Mouse (Mus musculus): ENCODE measurements at regions not wholly inside any gene's neighbourhood (a gene's known extent, or its start where the extent isn't known, plus 50 kb on each side); places are given as distances from the start of the nearest gene placed in this dataset.

- TF ChIP-seq TAL1 (conservative IDR thresholded peaks at IDR 0.05; ENCODE audit: low read depth, low read length) = no peak
- TF ChIP-seq POLR2AphosphoS5 (IDR thresholded peaks at IDR 0.05; ENCODE audit: insufficient replicate concordance, low read depth, low read length) = no peak
- no peak for TF ChIP-seq CTCF (IDR thresholded peaks at IDR 0.05; ENCODE audit: low read depth, low read length)
- no peak for TF ChIP-seq GATA2 (IDR thresholded peaks at IDR 0.05; ENCODE audit: borderline replicate concordance, low read depth, low read length)
- TF ChIP-seq GATA1 (IDR thresholded peaks at IDR 0.05; ENCODE audit: borderline replicate concordance, low read length) = no peak
- Histone ChIP-seq H3K27me3 (ENCODE audit: insufficient read depth, low read length) (no peaks in the 10 kb centered on the region), H3K4me3 (ENCODE audit: low read depth, low read length) (no peak overlapping the region), H3K36me3 (replicated peaks) (no peaks in the 10 kb centered on the region), H3K9me3 (replicated peaks) (peaks cover 10% of the 10 kb centered on the region; the same call in 1 of the 2 replicates), H3K4me1 (ENCODE audit: insufficient read depth, low read depth, low read length) (no peaks in the 10 kb centered on the region)
- no peak for DNase-seq (ENCODE audit: low spot score)
- ATAC-seq (ENCODE audit: extremely low read depth, insufficient number of reproducible peaks, low FRiP score, poor library complexity, severe bottlenecking) = no peak
Observed at GRCm38 (mm10) chr14:100792094-100792493, 408.0 kb downstream of the Prr30 start.

- no peak for DNase-seq (ENCODE audit: low spot score)
- no peak for ATAC-seq (ENCODE audit: extremely low read depth, insufficient number of reproducible peaks, low FRiP score, poor library complexity, severe bottlenecking)
- no peaks in the 10 kb centered on the region for H3K4me1 ChIP-seq (ENCODE audit: insufficient read depth, low read depth, low read length)
- no peaks in the 10 kb centered on the region for H3K27me3 ChIP-seq (ENCODE audit: insufficient read depth, low read length)
- H3K4me3 ChIP-seq (ENCODE audit: low read depth, low read length) = no peak overlapping the region
- no peaks in the 10 kb centered on the region for H3K36me3 ChIP-seq (replicated peaks)
- TF ChIP-seq TAL1 (conservative IDR thresholded peaks at IDR 0.05; ENCODE audit: low read depth, low read length) (no peak), GATA2 (IDR thresholded peaks at IDR 0.05; ENCODE audit: borderline replicate concordance, low read depth, low read length) (no peak), GATA1 (IDR thresholded peaks at IDR 0.05; ENCODE audit: borderline replicate concordance, low read length) (no peak), CTCF (IDR thresholded peaks at IDR 0.05; ENCODE audit: low read depth, low read length) (no peak), POLR2AphosphoS5 (IDR thresholded peaks at IDR 0.05; ENCODE audit: insufficient replicate concordance, low read depth, low read length) (no peak)
- H3K9me3 ChIP-seq (replicated peaks) = peaks cover 24% of the 10 kb centered on the region
Observed at GRCm38 (mm10) chr14:100781882-100782281, 418.2 kb downstream of the Prr30 start.

GRCm38 (mm10) chr14:100753951-100754350 is 446.2 kb downstream of the Prr30 start:
- no peak overlapping the region for H3K4me3 ChIP-seq (ENCODE audit: low read depth, low read length)
- ATAC-seq (ENCODE audit: extremely low read depth, insufficient number of reproducible peaks, low FRiP score, poor library complexity, severe bottlenecking) = no peak
- H3K36me3 ChIP-seq (replicated peaks) = no peaks in the 10 kb centered on the region
- H3K27me3 ChIP-seq (ENCODE audit: insufficient read depth, low read length) = no peaks in the 10 kb centered on the region
- H3K4me1 ChIP-seq (ENCODE audit: insufficient read depth, low read depth, low read length) = no peaks in the 10 kb centered on the region
- peaks cover 34% of the 10 kb centered on the region for H3K9me3 ChIP-seq (replicated peaks)
- TF ChIP-seq GATA2 (IDR thresholded peaks at IDR 0.05; ENCODE audit: borderline replicate concordance, low read depth, low read length) = no peak
- TF ChIP-seq TAL1 (conservative IDR thresholded peaks at IDR 0.05; ENCODE audit: low read depth, low read length) = no peak
- no peak for TF ChIP-seq POLR2AphosphoS5 (IDR thresholded peaks at IDR 0.05; ENCODE audit: insufficient replicate concordance, low read depth, low read length)
- no peak for DNase-seq (ENCODE audit: low spot score)

GRCm38 (mm10) chr14:100752746-100753145 is 447.4 kb downstream of the Prr30 start:
- ATAC-seq (ENCODE audit: extremely low read depth, insufficient number of reproducible peaks, low FRiP score, poor library complexity, severe bottlenecking) = no peak
- peaks cover 37% of the 10 kb centered on the region for H3K9me3 ChIP-seq (replicated peaks)
- no peak overlapping the region for H3K4me3 ChIP-seq (ENCODE audit: low read depth, low read length)
- DNase-seq (ENCODE audit: low spot score) = no peak
- H3K27me3 ChIP-seq (ENCODE audit: insufficient read depth, low read length) = no peaks in the 10 kb centered on the region
- no peaks in the 10 kb centered on the region for H3K36me3 ChIP-seq (replicated peaks)
- no peak for TF ChIP-seq GATA2 (IDR thresholded peaks at IDR 0.05; ENCODE audit: borderline replicate concordance, low read depth, low read length)
- no peak for TF ChIP-seq CTCF (IDR thresholded peaks at IDR 0.05; ENCODE audit: low read depth, low read length)
- TF ChIP-seq GATA1 (IDR thresholded peaks at IDR 0.05; ENCODE audit: borderline replicate concordance, low read length) = no peak
- TF ChIP-seq TAL1 (conservative IDR thresholded peaks at IDR 0.05; ENCODE audit: low read depth, low read length) = no peak
- no peaks in the 10 kb centered on the region for H3K4me1 ChIP-seq (ENCODE audit: insufficient read depth, low read depth, low read length)

- H3K9me3 ChIP-seq (replicated peaks) = peaks cover 33% of the 10 kb centered on the region
- TF ChIP-seq GATA2 (IDR thresholded peaks at IDR 0.05; ENCODE audit: borderline replicate concordance, low read depth, low read length) (no peak), CTCF (IDR thresholded peaks at IDR 0.05; ENCODE audit: low read depth, low read length) (no peak), TAL1 (conservative IDR thresholded peaks at IDR 0.05; ENCODE audit: low read depth, low read length) (no peak), GATA1 (IDR thresholded peaks at IDR 0.05; ENCODE audit: borderline replicate concordance, low read length) (no peak), POLR2AphosphoS5 (IDR thresholded peaks at IDR 0.05; ENCODE audit: insufficient replicate concordance, low read depth, low read length) (no peak)
- no peak for DNase-seq (ENCODE audit: low spot score)
- no peak overlapping the region for H3K4me3 ChIP-seq (ENCODE audit: low read depth, low read length)
- no peaks in the 10 kb centered on the region for H3K36me3 ChIP-seq (replicated peaks)
- H3K27me3 ChIP-seq (ENCODE audit: insufficient read depth, low read length) = no peaks in the 10 kb centered on the region
- no peaks in the 10 kb centered on the region for H3K4me1 ChIP-seq (ENCODE audit: insufficient read depth, low read depth, low read length)
- no peak for ATAC-seq (ENCODE audit: extremely low read depth, insufficient number of reproducible peaks, low FRiP score, poor library complexity, severe bottlenecking)
Observed at GRCm38 (mm10) chr14:100749737-100750541, 450.2 kb downstream of the Prr30 start.

- H3K9me3 ChIP-seq (replicated peaks) = peaks cover 10% of the 10 kb centered on the region
- no peaks in the 10 kb centered on the region for H3K36me3 ChIP-seq (replicated peaks)
- ATAC-seq (ENCODE audit: extremely low read depth, insufficient number of reproducible peaks, low FRiP score, poor library complexity, severe bottlenecking) (no peak), DNase-seq (ENCODE audit: low spot score) (no peak)
- H3K4me1 ChIP-seq (ENCODE audit: insufficient read depth, low read depth, low read length) = no peaks in the 10 kb centered on the region
- no peaks in the 10 kb centered on the region for H3K27me3 ChIP-seq (ENCODE audit: insufficient read depth, low read length)
- TF ChIP-seq TAL1 (conservative IDR thresholded peaks at IDR 0.05; ENCODE audit: low read depth, low read length) = no peak
- no peak for TF ChIP-seq GATA2 (IDR thresholded peaks at IDR 0.05; ENCODE audit: borderline replicate concordance, low read depth, low read length)
- TF ChIP-seq POLR2AphosphoS5 (IDR thresholded peaks at IDR 0.05; ENCODE audit: insufficient replicate concordance, low read depth, low read length) = no peak
- no peak for TF ChIP-seq CTCF (IDR thresholded peaks at IDR 0.05; ENCODE audit: low read depth, low read length)
- no peak for TF ChIP-seq GATA1 (IDR thresholded peaks at IDR 0.05; ENCODE audit: borderline replicate concordance, low read length)
- no peak overlapping the region for H3K4me3 ChIP-seq (ENCODE audit: low read depth, low read length)
Observed at GRCm38 (mm10) chr14:100735276-100735675, 450.8 kb upstream of the Klf12 start.
